Mouse (Mus musculus) MEL (cell line): ENCODE measurements around the gene Klf2.
A peak's percentile ranks its signal among the peaks of the same experiment; 100 is the strongest.

Experiments
- GABPA ChIP-seq: IDR thresholded peaks from 2 replicates; pipeline ENCODE4 v1.6.1; 2012; ENCODE audit warnings: low read depth, mild to moderate bottlenecking, inconsistent platforms, low read length, improper control_type of control experiment, moderate library complexity
- JUND ChIP-seq: IDR thresholded peaks from 2 replicates; pipeline ENCODE4 v1.6.1; 2011; ENCODE audit warnings: low read depth, mild to moderate bottlenecking, improper control_type of control experiment, low read length
- KAT2A ChIP-seq: conservative IDR thresholded peaks from 2 replicates; pipeline ENCODE4 v1.6.1; 2012; ENCODE audit warnings: low read depth, low read length, improper control_type of control experiment, inconsistent platforms
- POLR2A ChIP-seq, 2 experiments: IDR thresholded peaks; 2 replicates each; pipeline ENCODE4 v1.6.1; 2011 to 2012; ENCODE audit warnings: low read length in 2 of 2, mild to moderate bottlenecking in 2 of 2, control low read depth in 1 of 2, improper control_type of control experiment in 1 of 2, low read depth in 1 of 2, moderate library complexity in 1 of 2; ENCODE audit not compliant: control insufficient read depth in 1 of 2, insufficient read depth in 1 of 2, poor library complexity in 1 of 2
- RCOR1 ChIP-seq: IDR thresholded peaks from 2 replicates; pipeline ENCODE4 v1.6.1; 2012; ENCODE audit warnings: low read depth, mild to moderate bottlenecking, inconsistent platforms, low read length, improper control_type of control experiment
- USF1 ChIP-seq: IDR thresholded peaks from 2 replicates; pipeline ENCODE4 v1.6.1; 2014; ENCODE audit warnings: low read depth, mild to moderate bottlenecking, inconsistent platforms, low read length, improper control_type of control experiment, moderate library complexity

- TF ChIP-seq KAT2A (no peak), RCOR1 (peak; percentile 87), GABPA (no peak), POLR2A (IDR thresholded peaks at IDR 0.05; ENCODE audit: control insufficient read depth in 1 of 2, insufficient read depth in 1 of 2, low read depth in 1 of 2, low read length in 2 of 2, poor library complexity in 1 of 2) (no peak), JUND (no peak), USF1 (no peak)
Observed at GRCm38 (mm10) chr8:72322471-72322889, 3.6 kb downstream of the Klf2 start.
